Mouse (Mus musculus): ENCODE measurements at regions not wholly inside any gene's neighbourhood (a gene's known extent, or its start where the extent isn't known, plus 50 kb on each side); places are given as distances from the start of the nearest gene placed in this dataset.
"Not testable (repeated sequence)": the region's sequence is repeated elsewhere in the genome, so short reads cannot be mapped to it uniquely, and the experiment has no call there.

DNA sequence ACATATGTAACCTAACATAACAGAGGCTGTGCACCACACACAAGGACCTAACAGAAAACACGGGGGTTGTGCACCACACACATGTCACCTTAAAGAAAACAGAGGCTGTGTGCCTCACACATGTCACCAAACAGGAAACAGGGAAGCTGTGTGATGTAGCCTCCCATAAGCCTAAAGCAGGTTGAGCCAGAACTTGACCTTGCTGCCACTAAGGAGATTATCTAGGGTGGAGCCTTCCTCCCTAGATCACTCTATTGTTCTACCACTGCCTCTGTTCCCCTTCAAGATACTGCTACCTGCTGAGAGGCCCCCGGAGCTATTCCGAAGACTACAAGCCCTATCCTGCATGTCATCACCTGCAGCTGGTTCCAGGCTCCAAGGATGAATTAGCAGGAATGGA lies 100.1 kb upstream of the Thrb start:
- not testable (repeated sequence) for DNase-seq

DNA sequence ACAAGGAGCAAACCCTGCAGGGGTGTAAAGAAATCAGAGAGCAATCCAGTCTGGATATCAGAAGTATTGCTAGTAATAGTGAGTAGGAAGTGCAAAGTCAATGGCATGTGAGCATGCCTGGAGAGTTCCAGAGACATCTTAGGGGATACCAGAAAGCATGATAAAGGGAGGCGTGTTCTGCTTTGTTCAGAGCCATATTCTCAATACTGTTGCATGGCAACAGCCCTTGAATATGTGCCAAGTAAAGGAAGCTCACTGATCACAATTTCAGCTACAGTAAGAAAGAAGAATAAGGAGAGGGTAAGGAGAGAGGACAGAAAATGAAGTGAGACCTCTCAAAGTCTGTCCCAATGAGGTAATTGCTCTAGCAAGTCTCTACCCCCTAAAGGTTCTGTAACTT lies 92.1 kb upstream of the Thrb start:
- DNase-seq = no peak

DNA sequence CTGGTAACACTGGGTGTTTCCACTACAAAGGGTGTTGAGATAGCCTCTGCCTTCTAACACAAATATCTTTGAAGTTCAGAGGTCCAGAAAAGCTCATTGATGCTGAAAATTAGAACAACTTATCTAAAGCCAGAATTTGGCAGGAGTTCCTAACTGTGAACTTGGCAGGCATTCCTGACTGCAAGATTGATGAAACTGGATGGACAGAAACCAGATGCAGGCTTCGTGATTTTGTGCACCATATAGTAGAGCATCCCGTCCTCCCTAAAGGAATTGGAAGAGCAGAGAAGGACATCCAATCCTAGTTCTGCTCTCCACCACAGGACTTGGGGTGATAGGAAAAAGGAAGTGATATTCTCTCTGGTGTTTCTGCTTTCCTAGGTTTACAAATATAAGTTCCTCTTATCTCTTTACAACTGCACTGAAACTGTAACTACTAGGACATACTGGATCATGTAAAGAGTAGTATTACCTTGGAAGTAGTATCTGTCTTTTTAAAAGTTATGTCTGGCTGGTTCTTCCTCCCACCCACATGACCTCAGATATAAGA lies 90.9 kb upstream of the Thrb start:
- DNase-seq = no peak

DNA sequence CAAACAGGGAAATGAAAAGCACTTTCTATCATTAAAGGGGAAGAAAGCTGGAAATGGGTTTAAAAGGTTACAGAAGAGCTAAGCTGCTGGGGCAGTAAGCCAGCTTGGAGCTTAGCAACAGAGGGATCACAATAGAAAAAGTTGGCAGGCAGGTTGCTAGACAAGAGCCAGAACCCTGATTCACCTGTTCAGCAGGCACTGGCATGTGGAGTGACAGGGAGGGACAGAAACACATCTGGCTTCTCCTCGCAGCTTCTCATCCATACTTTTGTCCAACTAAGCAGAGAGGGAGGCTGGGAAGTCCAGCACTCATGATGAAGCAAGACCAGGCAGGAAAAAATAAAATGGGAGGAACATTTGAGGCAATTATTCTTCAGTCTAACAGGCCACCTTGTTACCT lies 81.3 kb upstream of the Thrb start:
- no peak for DNase-seq

DNA sequence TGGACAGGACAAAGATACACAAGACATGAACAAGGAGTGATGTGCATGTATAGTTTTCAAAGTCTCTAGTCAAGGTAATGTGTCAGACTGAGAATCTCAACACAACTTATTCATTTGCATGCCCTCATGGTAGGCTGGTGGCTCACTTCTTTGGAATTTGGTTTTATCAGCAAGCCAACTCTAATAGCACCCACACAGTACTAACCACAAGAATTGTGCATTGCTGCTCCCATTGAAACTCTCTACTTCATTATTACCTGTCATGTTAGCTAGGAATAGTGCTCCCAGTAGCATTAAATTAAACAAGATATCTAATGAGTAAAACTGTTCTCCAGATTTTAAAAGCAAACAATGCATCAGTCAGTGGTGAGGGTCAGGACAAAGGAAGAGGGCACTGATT lies 70.5 kb upstream of the Thrb start:
- DNase-seq = no peak

DNA sequence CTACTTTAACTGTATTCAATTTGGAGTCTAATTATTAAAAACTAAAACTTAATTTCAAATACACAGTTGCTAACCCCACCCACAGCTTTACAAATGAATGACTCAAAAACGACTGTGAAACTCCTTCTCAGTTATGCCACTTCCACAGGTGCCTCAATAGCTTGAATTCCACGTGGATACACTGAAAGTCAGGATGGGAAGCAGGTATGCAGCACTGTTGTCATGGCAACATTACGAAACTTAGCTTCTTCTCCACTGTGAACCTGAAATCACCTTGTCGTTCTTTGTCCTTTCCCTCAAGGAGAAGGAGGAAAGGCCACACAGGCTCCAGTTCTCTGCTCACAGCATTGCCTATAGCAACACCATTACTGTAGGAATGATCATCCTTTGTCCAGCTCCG lies 60.5 kb upstream of the Thrb start:
- DNase-seq = no peak

DNA sequence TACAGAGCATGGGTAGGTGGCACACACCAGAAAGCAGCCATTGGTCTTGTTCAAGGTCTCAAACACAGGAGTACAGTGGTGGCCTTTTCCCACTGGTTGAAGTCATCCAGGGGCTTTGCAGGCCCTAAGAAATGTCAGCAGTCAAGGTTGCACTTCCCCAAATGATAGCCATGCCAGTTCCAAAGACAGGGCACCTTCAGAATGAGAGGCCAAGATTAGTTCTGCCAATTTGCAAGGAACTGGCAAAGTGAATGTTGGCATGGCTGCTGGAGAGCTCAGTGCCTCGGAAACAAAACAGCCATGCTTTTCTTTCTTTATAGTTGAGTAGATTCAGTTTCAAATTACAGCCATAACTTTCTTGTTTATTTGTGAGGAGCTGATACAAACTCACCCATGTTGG lies 57.7 kb upstream of the Thrb start:
- no peak for DNase-seq

DNA sequence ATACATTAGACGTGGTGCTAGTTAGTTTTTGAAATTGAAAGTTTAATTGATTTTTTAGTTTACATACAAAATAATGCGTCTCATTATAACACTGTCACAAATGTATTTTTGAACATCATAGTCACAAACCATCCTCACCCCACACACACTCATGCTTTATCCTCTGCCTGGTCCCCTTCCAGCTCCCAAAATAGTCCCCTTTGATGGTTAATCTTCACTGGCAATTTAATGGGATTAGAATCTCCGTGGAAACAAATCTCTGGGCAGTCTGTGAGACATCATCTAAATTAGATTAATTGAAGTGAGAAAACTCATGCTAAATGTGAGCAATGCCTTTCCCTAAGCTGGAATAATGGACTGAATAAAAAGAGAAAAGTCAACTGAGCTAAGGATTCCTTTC lies 54.0 kb upstream of the Thrb start:
- DNase-seq = no peak

DNA sequence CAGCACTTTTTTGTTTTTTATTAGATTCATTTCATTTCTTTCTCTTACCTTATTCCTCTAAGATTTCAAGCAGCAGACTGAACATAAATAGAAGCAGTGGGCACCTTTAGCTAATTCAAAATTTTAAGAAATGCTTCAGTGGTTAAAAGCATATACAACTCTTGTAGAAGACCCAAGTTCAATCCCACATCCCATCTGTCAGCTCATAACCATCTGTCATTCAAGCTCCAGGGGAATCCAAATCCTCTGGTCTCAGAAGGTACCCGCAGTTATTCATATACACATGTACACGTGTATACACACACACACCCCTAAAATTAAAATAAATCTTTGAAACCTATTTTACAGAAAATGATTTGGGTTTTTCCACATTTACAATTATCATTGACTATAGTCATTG lies 52.9 kb upstream of the Thrb start:
- no peak for DNase-seq

Measured in heart, postnatal 4 days (tissue).